Mouse (Mus musculus): ENCODE data around the gene Ubr1. TPM values are rescaled to one million over a fixed set of nuclear protein-coding genes. Genes with fewer than 3 reads are reported as not detected.
"Not testable (repeated sequence)": the region's sequence is repeated elsewhere in the genome, so short reads cannot be mapped to it uniquely, and the experiment has no call there.

Gene Ubr1
- polyA plus RNA-seq, 1 experiment from 2014 or later = 33.0 TPM

- Histone ChIP-seq H3K27me3 (replicated peaks) (no peaks in the 10 kb centered on the region), H3K27ac (replicated peaks) (no peak overlapping the region), H3K9me3 (replicated peaks) (no peaks in the 10 kb centered on the region), H3K4me3 (replicated peaks) (no peak overlapping the region), H3K4me2 (no peak overlapping the region), H3K36me3 (no peaks in the 10 kb centered on the region), H3K4me1 (peaks cover 30% of the 10 kb centered on the region), H3K9ac (replicated peaks) (no peak overlapping the region)
- ATAC-seq (ENCODE audit: low FRiP score) = no peak
- 20% methylated on average over 5 of the region's 5 CpGs for WGBS
Observed at GRCm38 (mm10) chr2:120972964-120973363, 2.4 kb upstream of the Ubr1 start.

DNA sequence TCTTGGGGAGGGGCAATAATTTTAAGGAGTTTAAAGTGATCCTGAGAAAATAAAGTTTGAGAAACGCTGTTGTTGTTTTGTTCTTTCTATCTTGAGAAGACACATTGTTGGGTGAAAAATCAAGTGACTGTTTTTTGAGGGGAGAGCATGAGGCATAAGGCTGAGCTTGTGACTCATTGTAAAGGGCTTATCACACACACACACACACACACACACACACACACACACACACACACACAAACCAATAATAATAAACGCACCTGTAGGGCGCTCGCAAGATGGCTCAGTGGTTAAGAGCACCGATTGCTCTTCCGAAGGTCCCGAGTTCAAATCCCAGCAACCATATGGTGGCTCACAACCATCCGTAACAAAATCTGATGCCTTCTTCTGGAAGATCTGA lies 1.7 kb upstream of the Ubr1 start:
- H3K4me3 ChIP-seq (replicated peaks); H3K36me3 ChIP-seq; H3K9me3 ChIP-seq (replicated peaks); ATAC-seq (ENCODE audit: low FRiP score); H3K9ac ChIP-seq (replicated peaks); H3K27me3 ChIP-seq (replicated peaks); H3K4me2 ChIP-seq; H3K27ac ChIP-seq (replicated peaks): not testable (repeated sequence)
- WGBS = 97% methylated on average over 8 of the region's 8 CpGs
- H3K4me1 ChIP-seq = peaks cover 25% of the 10 kb centered on the region

DNA sequence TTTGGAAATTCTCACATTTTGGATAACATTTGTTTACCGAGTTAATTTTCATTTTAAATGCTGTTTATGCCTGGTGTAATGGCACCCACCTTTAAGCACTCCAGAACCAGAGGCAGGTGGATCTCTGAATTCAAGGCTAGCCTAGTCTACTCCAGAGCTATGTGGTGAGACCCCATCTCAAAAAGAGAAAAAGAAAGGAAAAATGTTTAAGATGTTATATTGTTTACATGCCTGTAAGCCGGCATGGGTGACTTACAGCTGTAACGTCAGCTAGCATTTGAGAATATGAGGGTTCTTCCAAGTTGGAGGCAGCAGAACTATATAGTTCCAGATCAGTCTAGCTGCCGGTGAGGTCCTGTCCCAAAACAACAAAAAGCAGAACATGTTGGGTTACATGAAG lies 1.3 kb upstream of the Ubr1 start:
- Histone ChIP-seq H3K27ac (replicated peaks) (no peak overlapping the region), H3K27me3 (replicated peaks) (no peaks in the 10 kb centered on the region), H3K36me3 (no peaks in the 10 kb centered on the region), H3K9me3 (replicated peaks) (no peaks in the 10 kb centered on the region), H3K9ac (replicated peaks) (no peak overlapping the region), H3K4me3 (replicated peaks) (no peak overlapping the region), H3K4me1 (peaks cover 27% of the 10 kb centered on the region), H3K4me2 (no peak overlapping the region)
- ATAC-seq (ENCODE audit: low FRiP score) = no peak
- WGBS = 92% methylated on average over 4 of the region's 4 CpGs

DNA sequence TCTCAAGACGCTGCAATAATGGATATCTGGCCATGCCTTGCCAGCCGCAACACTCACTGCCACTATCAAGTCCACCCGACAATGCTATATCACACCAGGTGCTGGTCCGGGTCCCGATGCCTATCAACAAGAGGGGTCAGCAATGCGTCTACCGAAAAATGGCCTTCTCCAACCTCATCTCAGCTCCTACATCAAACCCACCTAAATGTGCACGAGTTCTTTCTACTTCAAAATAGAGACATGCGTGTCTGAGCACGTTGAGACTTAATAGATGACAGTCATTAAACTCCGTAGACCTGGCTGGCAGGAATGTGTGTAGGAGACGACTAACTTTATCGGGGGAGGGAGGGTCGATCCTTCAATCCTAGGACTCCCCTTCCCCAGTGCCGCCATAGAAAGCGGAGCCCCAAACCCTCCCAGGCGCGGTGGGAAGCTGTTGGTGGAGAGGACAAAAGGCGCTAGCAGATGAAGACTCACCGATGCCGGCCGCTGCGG lies 423 bp downstream of the Ubr1 start:
- no peaks in the 10 kb centered on the region for H3K27me3 ChIP-seq (replicated peaks)
- peaks cover 29% of the 10 kb centered on the region for H3K4me1 ChIP-seq
- ATAC-seq (ENCODE audit: low FRiP score) = peak; percentile 75
- H3K9me3 ChIP-seq (replicated peaks) = no peaks in the 10 kb centered on the region
- H3K4me2 ChIP-seq = peak overlapping the region; percentile 79
- no peaks in the 10 kb centered on the region for H3K36me3 ChIP-seq
- under 1% methylated on average over 23 of the region's 23 CpGs for WGBS
- H3K9ac ChIP-seq (replicated peaks) = peak overlapping the region; percentile 81
- H3K4me3 ChIP-seq (replicated peaks) = peak overlapping the region; percentile 81
- H3K27ac ChIP-seq (replicated peaks) = peak overlapping the region; percentile 90

- no peak for ATAC-seq (ENCODE audit: low FRiP score)
Observed at GRCm38 (mm10) chr2:120965486-120965885, 5.0 kb downstream of the Ubr1 start.

DNA sequence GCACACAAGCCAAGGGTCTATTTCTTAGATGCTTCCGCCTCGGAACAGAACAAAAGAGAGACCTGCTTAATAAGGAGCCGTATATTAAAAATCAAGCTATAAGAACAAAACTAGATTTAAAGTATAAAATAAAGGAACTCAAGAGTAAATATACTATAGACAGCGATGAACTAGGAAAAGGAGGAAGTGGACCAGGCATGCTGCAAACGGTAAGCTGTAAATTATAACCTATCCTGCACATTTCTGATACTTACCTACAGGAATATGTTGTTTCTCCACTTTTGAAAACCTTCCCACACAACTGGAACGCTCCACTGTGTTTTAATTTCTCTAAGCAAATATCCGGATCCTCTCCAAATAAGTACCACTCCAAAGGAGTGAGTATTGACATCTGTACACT lies 7.4 kb downstream of the Ubr1 start:
- Histone ChIP-seq H3K4me1 (peaks cover 8% of the 10 kb centered on the region; the same call in 1 of the 2 replicates), H3K9me3 (replicated peaks) (no peaks in the 10 kb centered on the region), H3K4me3 (replicated peaks) (no peak overlapping the region), H3K27me3 (replicated peaks) (no peaks in the 10 kb centered on the region), H3K27ac (replicated peaks) (no peak overlapping the region), H3K36me3 (peaks cover 10% of the 10 kb centered on the region; the same call in 1 of the 2 replicates), H3K4me2 (no peak overlapping the region), H3K9ac (replicated peaks) (no peak overlapping the region)
- WGBS = 95% methylated on average over 7 of the region's 7 CpGs
- no peak for ATAC-seq (ENCODE audit: low FRiP score)

More at GRCm38 (mm10) chr2:120965486-120965885, 5.0 kb downstream of the Ubr1 start:
- 94% methylated on average over 3 of the region's 3 CpGs for WGBS
- H3K9ac ChIP-seq (replicated peaks) = no peak overlapping the region
- no peak overlapping the region for H3K4me3 ChIP-seq (replicated peaks)
- H3K4me1 ChIP-seq = peaks cover 22% of the 10 kb centered on the region
- no peaks in the 10 kb centered on the region for H3K27me3 ChIP-seq (replicated peaks)
- no peak overlapping the region for H3K27ac ChIP-seq (replicated peaks)
- no peaks in the 10 kb centered on the region for H3K9me3 ChIP-seq (replicated peaks)
- no peak overlapping the region for H3K4me2 ChIP-seq
- 0 out of 2 replicates have a peak, but pooled peaks cover 2% of the 10 kb centered on the region for H3K36me3 ChIP-seq

- H3K27ac ChIP-seq (replicated peaks) = no peak overlapping the region
- ATAC-seq (ENCODE audit: low FRiP score) = no peak
- no peaks in the 10 kb centered on the region for H3K27me3 ChIP-seq (replicated peaks)
- H3K36me3 ChIP-seq = peaks cover 13% of the 10 kb centered on the region; the same call in 1 of the 2 replicates
- no peak overlapping the region for H3K4me2 ChIP-seq
- no peak overlapping the region for H3K9ac ChIP-seq (replicated peaks)
- H3K4me1 ChIP-seq = no peaks in the 10 kb centered on the region
- no peak overlapping the region for H3K4me3 ChIP-seq (replicated peaks)
- 98% methylated on average over 1 of the region's 1 CpGs for WGBS
- H3K9me3 ChIP-seq (replicated peaks) = no peaks in the 10 kb centered on the region
Observed at GRCm38 (mm10) chr2:120960261-120960660, 10.3 kb downstream of the Ubr1 start.

DNA sequence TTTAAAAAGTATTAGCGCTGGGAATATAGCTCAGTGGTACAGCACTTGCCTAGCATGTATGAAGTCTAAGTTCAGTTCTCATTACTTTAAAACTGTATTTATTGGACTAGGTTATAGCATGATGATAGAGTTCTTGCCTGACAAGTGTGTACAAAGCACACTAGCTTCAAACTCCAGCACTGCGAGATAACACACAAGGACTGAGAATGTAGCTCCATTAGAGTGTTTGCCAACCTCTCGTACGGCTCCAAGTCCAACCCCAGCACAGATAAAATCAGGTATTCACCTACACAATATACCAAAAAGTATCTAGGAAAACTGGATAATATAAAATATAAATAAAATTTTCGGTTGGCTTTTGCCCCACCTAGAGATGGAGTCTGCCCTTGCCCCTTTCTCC lies 10.7 kb downstream of the Ubr1 start:
- Histone ChIP-seq H3K4me3 (replicated peaks) (no peak overlapping the region), H3K4me2 (no peak overlapping the region)
- 95% methylated on average over 5 of the region's 5 CpGs for WGBS

GRCm38 (mm10) chr2:120959363-120959762 lies 11.2 kb downstream of the Ubr1 start:
- H3K27ac ChIP-seq (replicated peaks) = no peak overlapping the region
- no peak overlapping the region for H3K9ac ChIP-seq (replicated peaks)
- no peak overlapping the region for H3K4me3 ChIP-seq (replicated peaks)
- no peaks in the 10 kb centered on the region for H3K27me3 ChIP-seq (replicated peaks)
- no peaks in the 10 kb centered on the region for H3K9me3 ChIP-seq (replicated peaks)
- WGBS = 96% methylated on average over 2 of the region's 2 CpGs
- H3K36me3 ChIP-seq = peaks cover 21% of the 10 kb centered on the region
- no peak for ATAC-seq (ENCODE audit: low FRiP score)
- no peaks in the 10 kb centered on the region for H3K4me1 ChIP-seq
- H3K4me2 ChIP-seq = no peak overlapping the region

More for the DNA sequence above, 10.7 kb downstream of the Ubr1 start:
- no peak overlapping the region for H3K27ac ChIP-seq (replicated peaks)
- no peaks in the 10 kb centered on the region for H3K4me1 ChIP-seq
- no peak for ATAC-seq (ENCODE audit: low FRiP score)
- H3K9ac ChIP-seq (replicated peaks) = no peak overlapping the region
- no peaks in the 10 kb centered on the region for H3K27me3 ChIP-seq (replicated peaks)
- peaks cover 17% of the 10 kb centered on the region for H3K36me3 ChIP-seq
- no peaks in the 10 kb centered on the region for H3K9me3 ChIP-seq (replicated peaks)

DNA sequence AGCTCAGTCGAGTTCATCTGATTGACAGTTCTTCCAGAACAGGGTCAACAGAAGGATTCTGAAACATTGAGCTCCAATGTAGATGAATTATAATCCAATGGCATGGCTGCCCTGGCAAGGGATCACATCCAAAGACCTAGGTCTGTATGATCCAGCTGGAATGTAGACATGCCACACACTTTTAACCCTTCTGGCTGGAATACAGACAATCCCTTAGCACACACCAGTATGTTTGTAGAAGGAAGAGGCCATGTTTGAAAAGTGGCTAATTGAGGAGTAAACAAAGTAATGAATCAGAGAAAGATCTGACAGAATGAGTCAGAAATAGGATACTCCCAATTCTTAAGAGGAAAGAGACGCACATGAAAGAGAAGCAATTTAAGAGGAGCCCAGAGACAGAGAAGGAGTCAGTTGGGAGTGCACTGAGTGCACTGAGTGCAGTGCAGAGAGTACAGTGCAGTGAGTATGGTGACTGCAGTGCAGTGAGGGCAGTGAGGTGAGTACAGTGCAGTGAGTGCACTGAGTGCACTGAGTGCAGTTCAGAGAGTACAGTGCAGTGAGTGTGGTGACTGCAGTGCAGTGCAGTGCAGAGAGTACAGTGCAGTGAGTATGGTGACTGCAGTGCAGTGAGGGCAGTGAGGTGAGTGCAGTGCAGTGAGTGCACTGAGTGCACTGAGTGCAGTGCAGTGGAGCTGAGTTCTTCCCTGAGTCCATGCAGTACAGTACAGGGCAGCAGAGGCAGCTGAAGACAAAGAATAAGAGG lies 18.2 kb downstream of the Ubr1 start:
- no peak overlapping the region for H3K9ac ChIP-seq (replicated peaks)
- H3K4me3 ChIP-seq (replicated peaks) = no peak overlapping the region
- no peaks in the 10 kb centered on the region for H3K27me3 ChIP-seq (replicated peaks)
- H3K36me3 ChIP-seq = peaks cover 48% of the 10 kb centered on the region
- no peaks in the 10 kb centered on the region for H3K4me1 ChIP-seq
- no peak overlapping the region for H3K27ac ChIP-seq (replicated peaks)
- ATAC-seq (ENCODE audit: low FRiP score) = no peak
- no peaks in the 10 kb centered on the region for H3K9me3 ChIP-seq (replicated peaks)
- WGBS = 86% methylated on average over 2 of the region's 2 CpGs
- no peak overlapping the region for H3K4me2 ChIP-seq

- Histone ChIP-seq H3K27me3 (replicated peaks) (no peaks in the 10 kb centered on the region), H3K4me1 (no peaks in the 10 kb centered on the region), H3K36me3 (peaks cover 58% of the 10 kb centered on the region), H3K9ac (replicated peaks) (no peak overlapping the region), H3K4me2 (no peak overlapping the region), H3K27ac (replicated peaks) (no peak overlapping the region), H3K9me3 (replicated peaks) (no peaks in the 10 kb centered on the region), H3K4me3 (replicated peaks) (no peak overlapping the region)
- WGBS = 75% methylated on average over 5 of the region's 5 CpGs
- no peak for ATAC-seq (ENCODE audit: low FRiP score)
Observed at GRCm38 (mm10) chr2:120951208-120951607, 19.3 kb downstream of the Ubr1 start.

DNA sequence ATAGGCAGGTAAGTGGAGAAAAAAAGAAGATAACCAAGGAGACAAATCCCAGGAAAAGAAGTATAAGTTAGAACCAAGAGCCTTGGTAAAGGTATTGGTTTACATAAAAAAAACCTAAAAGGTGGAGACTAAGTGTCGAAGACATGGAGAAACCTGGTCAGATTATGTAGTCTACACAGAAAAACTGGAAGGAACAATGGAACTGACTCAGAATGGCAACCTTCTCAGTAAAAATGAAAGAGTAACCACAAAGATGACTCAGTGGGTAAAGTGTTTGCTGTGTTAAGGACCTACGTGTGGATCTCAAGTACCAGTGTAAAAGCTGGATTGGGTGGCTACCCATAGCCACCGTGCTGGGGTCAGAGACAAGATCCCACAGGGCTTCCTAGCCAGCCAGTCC lies 37.5 kb downstream of the Ubr1 start:
- no peak overlapping the region for H3K4me3 ChIP-seq (replicated peaks)
- peaks cover 46% of the 10 kb centered on the region for H3K36me3 ChIP-seq
- no peak overlapping the region for H3K4me2 ChIP-seq
- H3K27ac ChIP-seq (replicated peaks) = no peak overlapping the region
- 100% methylated on average over 3 of the region's 3 CpGs for WGBS
- ATAC-seq (ENCODE audit: low FRiP score) = no peak
- H3K9ac ChIP-seq (replicated peaks) = no peak overlapping the region
- no peaks in the 10 kb centered on the region for H3K4me1 ChIP-seq
- no peaks in the 10 kb centered on the region for H3K9me3 ChIP-seq (replicated peaks)
- H3K27me3 ChIP-seq (replicated peaks) = no peaks in the 10 kb centered on the region

All from neural tube, embryonic 15.5 days (tissue).